In genomic region chr11:89515501-89515901, GRCm38 (mm10) we compare ENCODE assay signal across 13 mouse cellular contexts.
DNase-seq lines count a peak whose midpoint lies in the region; ATAC-seq and TF ChIP-seq lines count a peak whose summit lies in the region.
"Had no signal": no experiment of that assay in that cellular context is flagged by ENCODE, and none has a peak within 500 bp of the region (broad histone marks: within the 10 kb centered on the region; RNA-seq: fewer than 3 reads in every experiment).

No protein-coding gene starts in this region.

- H3K27me3 ChIP-seq in forebrain, embryonic 13.5 days, result 0 out of 2 replicates have a peak, but pooled peaks cover 3% of the 10 kb centered on the region
- no peaks in the 10 kb centered on the region for H3K27me3 ChIP-seq in forebrain, embryonic 11.5 days (ENCODE audit: control insufficient read depth, insufficient read depth, low read length)
- peaks cover 17% of the 10 kb centered on the region for H3K27me3 ChIP-seq in kidney, embryonic 16.5 days (ENCODE audit: insufficient read depth, low read length)
- no peaks in the 10 kb centered on the region for H3K27me3 ChIP-seq in intestine, embryonic 16.5 days (replicated peaks; ENCODE audit: control insufficient read depth, insufficient read depth, low read length)

- H3K4me3 ChIP-seq in forebrain, embryonic 13.5 days, result no peak overlapping the region
- H3K4me3 ChIP-seq in forebrain, embryonic 11.5 days (ENCODE audit: low read depth, low read length), result no peak overlapping the region
- H3K4me3 ChIP-seq in kidney, embryonic 16.5 days (ENCODE audit: low read length), result 0 out of 2 replicates have a peak overlapping the region, but pooled peaks have one; percentile 14
- H3K4me3 ChIP-seq in intestine, embryonic 16.5 days (ENCODE audit: low read length), result no peak overlapping the region

- H3K4me2 ChIP-seq in forebrain, embryonic 13.5 days, result no peak overlapping the region
- H3K4me2 ChIP-seq in forebrain, embryonic 11.5 days (ENCODE audit: low read depth, low read length, severe bottlenecking), result no peak overlapping the region
- H3K4me2 ChIP-seq in kidney, embryonic 16.5 days (replicated peaks; ENCODE audit: low read depth, low read length), result peak overlapping the region; percentile 46
- peak overlapping the region; percentile 31 for H3K4me2 ChIP-seq in intestine, embryonic 16.5 days (ENCODE audit: low read depth, low read length)

- TF ChIP-seq POLR2A in brain, embryonic 14.5 days (IDR thresholded peaks at IDR 0.05; ENCODE audit: borderline replicate concordance, extremely low read depth, insufficient read depth, insufficient read length, poor library complexity, severe bottlenecking), result no peak

- H3K36me3 ChIP-seq in forebrain, embryonic 13.5 days (ENCODE audit: poor library complexity, severe bottlenecking), result no peaks in the 10 kb centered on the region
- no peaks in the 10 kb centered on the region for H3K36me3 ChIP-seq in forebrain, embryonic 11.5 days (ENCODE audit: control insufficient read depth, insufficient read depth, low read length)
- no peaks in the 10 kb centered on the region for H3K36me3 ChIP-seq in kidney, embryonic 16.5 days (ENCODE audit: insufficient read depth, low read length)
- no peaks in the 10 kb centered on the region for H3K36me3 ChIP-seq in intestine, embryonic 16.5 days (ENCODE audit: control insufficient read depth, insufficient read depth, low read length)

- no peak overlapping the region for H3K9ac ChIP-seq in forebrain, embryonic 13.5 days
- H3K9ac ChIP-seq in forebrain, embryonic 11.5 days (ENCODE audit: low read length), result no peak overlapping the region
- 0 out of 2 replicates have a peak overlapping the region, but pooled peaks have one; percentile 19 for H3K9ac ChIP-seq in kidney, embryonic 16.5 days (replicated peaks; ENCODE audit: low read length)
- H3K9ac ChIP-seq in intestine, embryonic 16.5 days (ENCODE audit: low read depth, low read length), result no peak overlapping the region
- H3K9ac ChIP-seq: liver, embryonic 14.5 days had no signal

- ATAC-seq in forebrain, embryonic 13.5 days, result peak; percentile 59
- ATAC-seq in forebrain, embryonic 11.5 days (replicated peaks; ENCODE audit: low FRiP score), result no peak
- peak; percentile 83 for ATAC-seq in kidney, embryonic 16.5 days (ENCODE audit: low FRiP score, low TSS enrichment)
- ATAC-seq in intestine, embryonic 16.5 days, result no peak

- no peaks in the 10 kb centered on the region for H3K9me3 ChIP-seq in forebrain, embryonic 13.5 days (replicated peaks)
- H3K9me3 ChIP-seq in forebrain, embryonic 11.5 days (ENCODE audit: control insufficient read depth, low read length), result no peaks in the 10 kb centered on the region
- H3K9me3 ChIP-seq in kidney, embryonic 16.5 days (ENCODE audit: low read length), result no peaks in the 10 kb centered on the region
- H3K9me3 ChIP-seq in intestine, embryonic 16.5 days (ENCODE audit: control insufficient read depth, low read length), result no peaks in the 10 kb centered on the region

- WGBS in forebrain, embryonic 13.5 days, result 46% methylated on average over 9 of the region's 9 CpGs
- WGBS in forebrain, embryonic 11.5 days, result 61% methylated on average over 9 of the region's 9 CpGs
- WGBS in kidney, embryonic 16.5 days, result 6% methylated on average over 9 of the region's 9 CpGs
- 12% methylated on average over 9 of the region's 9 CpGs for whole genome bisulfite sequencing in intestine, embryonic 16.5 days

- no peak for DNase-seq in forebrain, embryonic 11.5 days (ENCODE audit: low spot score)
- no peak for DNase-seq in kidney, postnatal 10 days
- peak; percentile 55 for DNase-seq in brain, embryonic 14.5 days (ENCODE audit: low read depth)
- DNase-seq in retina, postnatal 1 day, result no peak
- no peak for DNase-seq in layer of hippocampus, postnatal 10 days (ENCODE audit: low spot score in 2 of 2)
- DNase-seq: adrenal gland, adult 8-10 months; cerebellum, adult 11-12 months; gastrocnemius, postnatal 10 days; thymus, postnatal 4 days had no signal

- no peak overlapping the region for H3K27ac ChIP-seq in forebrain, embryonic 13.5 days
- H3K27ac ChIP-seq in forebrain, embryonic 11.5 days (ENCODE audit: low read depth, low read length), result no peak overlapping the region
- no peak overlapping the region for H3K27ac ChIP-seq in kidney, embryonic 16.5 days (ENCODE audit: low read length)
- no peak overlapping the region for H3K27ac ChIP-seq in intestine, embryonic 16.5 days (ENCODE audit: low read length)
- H3K27ac ChIP-seq: liver, embryonic 14.5 days had no signal

- H3K4me1 ChIP-seq in forebrain, embryonic 13.5 days, result peaks cover 5% of the 10 kb centered on the region; the same call in 1 of the 2 replicates
- H3K4me1 ChIP-seq in forebrain, embryonic 11.5 days (replicated peaks; ENCODE audit: control insufficient read depth, insufficient read depth, low read length), result no peaks in the 10 kb centered on the region
- H3K4me1 ChIP-seq in kidney, embryonic 16.5 days (ENCODE audit: insufficient read depth, low read length), result peaks cover 9% of the 10 kb centered on the region; the same call in 1 of the 2 replicates
- H3K4me1 ChIP-seq in intestine, embryonic 16.5 days (ENCODE audit: control insufficient read depth, insufficient read depth, low read length), result no peaks in the 10 kb centered on the region

- no peak for TF ChIP-seq CTCF in brain, embryonic 14.5 days (IDR thresholded peaks at IDR 0.05; ENCODE audit: borderline replicate concordance, extremely low read depth, insufficient read depth, insufficient read length)

Comparison
In these comparisons a context has a peak if more than half of its experiments do, and no peak if none do; other contexts are left out.
1. ATAC-seq: peak in forebrain, embryonic 13.5 days (single experiment) and kidney, embryonic 16.5 days (single experiment); none in forebrain, embryonic 11.5 days (single experiment) and intestine, embryonic 16.5 days (single experiment).
2. H3K4me2 ChIP-seq: peak in kidney, embryonic 16.5 days (single experiment) and intestine, embryonic 16.5 days (single experiment); none in forebrain, embryonic 13.5 days (single experiment) and forebrain, embryonic 11.5 days (single experiment).